Mouse (Mus musculus): ENCODE measurements around the gene Ndufa11.

GRCm38 (mm10) chr17:56700451-56700850 is 17.1 kb upstream of the Ndufa11 start:
- TF ChIP-seq CTCF (IDR thresholded peaks at IDR 0.05) (no peak), EP300 (IDR thresholded peaks at IDR 0.05) (no peak)

All from lung, postnatal 0 days (tissue).